Mouse (Mus musculus): ENCODE results near the gene Tnfrsf9. TPM values are rescaled to one million over a fixed set of nuclear protein-coding genes. Genes with fewer than 3 reads are reported as not detected.

Tnfrsf9 gene
- polyA plus RNA-seq, 1 experiment, result 1.3 TPM

GRCm38 (mm10) chr4:150973264-150973663 is 58.9 kb downstream of the Tnfrsf9 start:
- DNase-seq (ENCODE audit: low read depth, low spot score), result no peak
- 72% methylated on average over 8 of the region's 8 CpGs for WGBS

GRCm38 (mm10) chr4:150975145-150975544 is 60.8 kb downstream of the Tnfrsf9 start:
- WGBS, result 10% methylated on average over 1 of the region's 1 CpGs
- no peak for DNase-seq (ENCODE audit: low read depth, low spot score)

GRCm38 (mm10) chr4:150978156-150978910 is 64.0 kb downstream of the Tnfrsf9 start:
- WGBS, result 88% methylated on average over 21 of the region's 21 CpGs
- DNase-seq (ENCODE audit: low read depth, low spot score), result no peak

- 71% methylated on average over 9 of the region's 9 CpGs for WGBS
These were observed 65.1 kb downstream of the Tnfrsf9 start for GRCm38 (mm10) chr4:150979455-150979854.

GRCm38 (mm10) chr4:150980153-150980552 is 65.8 kb downstream of the Tnfrsf9 start:
- no peak for DNase-seq (ENCODE audit: low read depth, low spot score)
- 86% methylated on average over 5 of the region's 5 CpGs for WGBS

More at GRCm38 (mm10) chr4:150979455-150979854, 65.1 kb downstream of the Tnfrsf9 start:
- no peak for DNase-seq (ENCODE audit: low read depth, low spot score)

- 51% methylated on average over 6 of the region's 6 CpGs for WGBS
- DNase-seq (ENCODE audit: low read depth, low spot score), result no peak
These were observed 75.8 kb downstream of the Tnfrsf9 start for GRCm38 (mm10) chr4:150990148-150990547.

Other genes starting within 250 kb of the Tnfrsf9 start
- gene Errfi1, start 60.6 kb upstream of the Tnfrsf9 start, polyA plus RNA-seq (2012; rRNA removed), result 13.4 and 29.4 TPM in 2 replicates
- gene Park7, start 125 bp upstream of the Tnfrsf9 start, polyA plus RNA-seq (2012; rRNA removed), result 124 and 128 TPM in 2 replicates
- gene Uts2, start 82.5 kb downstream of the Tnfrsf9 start, polyA plus RNA-seq (2012; rRNA removed), result not detected in 2 replicates
- gene Per3, start 130.1 kb downstream of the Tnfrsf9 start, polyA plus RNA-seq (2012; rRNA removed), result 1.8 and 2.2 TPM in 2 replicates
- gene Vamp3, start 143.4 kb downstream of the Tnfrsf9 start, polyA plus RNA-seq (2012; rRNA removed), result 54.0 and 61.4 TPM in 2 replicates
- gene Gm13090, start 175.0 kb downstream of the Tnfrsf9 start, polyA plus RNA-seq (2012; rRNA removed), result not detected in 2 replicates

All from large intestine, adult 2 months (tissue).